Mouse (Mus musculus) cerebellum, postnatal 4 days (tissue): ENCODE measurements around the gene Prex1.

ENCODE experiments used
- DNase-seq, 2 experiments: peaks; one replicate each; pipeline ENCODE4 v3.0.0; 2022; ENCODE audit warnings: low spot score in 2 of 2, mixed read lengths in 1 of 2

Gene Prex1

GRCm38 (mm10) chr2:166661971-166662370 lies 51.7 kb downstream of the Prex1 start:
- DNase-seq, result no peak

GRCm38 (mm10) chr2:166661498-166661897 lies 52.1 kb downstream of the Prex1 start:
- DNase-seq, result no peak

GRCm38 (mm10) chr2:166658380-166658779 lies 55.3 kb downstream of the Prex1 start:
- DNase-seq, result no peak

GRCm38 (mm10) chr2:166657451-166658011 lies 56.1 kb downstream of the Prex1 start:
- no peak for DNase-seq

- no peak for DNase-seq
Observed at GRCm38 (mm10) chr2:166656630-166657029, 57.0 kb downstream of the Prex1 start.

- no peak for DNase-seq
Observed at GRCm38 (mm10) chr2:166655727-166656520, 57.7 kb downstream of the Prex1 start.

GRCm38 (mm10) chr2:166655308-166655707 lies 58.3 kb downstream of the Prex1 start:
- DNase-seq, result no peak

GRCm38 (mm10) chr2:166654875-166655274 lies 58.8 kb downstream of the Prex1 start:
- DNase-seq, result no peak

GRCm38 (mm10) chr2:166653564-166653963 lies 60.1 kb downstream of the Prex1 start:
- DNase-seq, result no peak

- no peak for DNase-seq
Observed at GRCm38 (mm10) chr2:166652672-166653071, 61.0 kb downstream of the Prex1 start.

GRCm38 (mm10) chr2:166651317-166652030 lies 62.2 kb downstream of the Prex1 start:
- DNase-seq, result no peak

GRCm38 (mm10) chr2:166650414-166650813 lies 63.2 kb downstream of the Prex1 start:
- no peak for DNase-seq

GRCm38 (mm10) chr2:166647242-166647641 lies 66.4 kb downstream of the Prex1 start:
- no peak for DNase-seq

GRCm38 (mm10) chr2:166646434-166647088 lies 67.1 kb downstream of the Prex1 start:
- no peak for DNase-seq

GRCm38 (mm10) chr2:166644816-166645215 lies 68.8 kb downstream of the Prex1 start:
- no peak for DNase-seq

- DNase-seq, result no peak
Observed at GRCm38 (mm10) chr2:166642581-166642987, 71.0 kb downstream of the Prex1 start.

- DNase-seq, result no peak
Observed at GRCm38 (mm10) chr2:166639750-166640149, 73.9 kb downstream of the Prex1 start.

- DNase-seq, result no peak
Observed at GRCm38 (mm10) chr2:166638947-166639641, 74.5 kb downstream of the Prex1 start.

- DNase-seq, result no peak
Observed at GRCm38 (mm10) chr2:166638079-166638800, 75.4 kb downstream of the Prex1 start.

GRCm38 (mm10) chr2:166637673-166637990 lies 76.0 kb downstream of the Prex1 start:
- no peak for DNase-seq
